Mouse (Mus musculus) kidney, postnatal 36 days (tissue): ENCODE measurements around the gene Tyw5.

ENCODE experiments used
- DNase-seq, 2 experiments: peaks; one replicate each; pipeline ENCODE4 v3.0.0; 2021 to 2022; ENCODE audit warnings: mixed read lengths in 2 of 2

Tyw5 gene

GRCm38 (mm10) chr1:57406187-57407151, at the start of gene Tyw5, which contains the start of gene Maip1:
Gene Tyw5, minus strand, starts transcription at chr1:57407101.
Gene Maip1, plus strand, starts transcription at chr1:57406328.
- peak; percentile 77 to 87 for DNase-seq

- no peak for DNase-seq
These were observed 43.3 kb upstream of the Tyw5 start for GRCm38 (mm10) chr1:57450241-57450640.

- DNase-seq, result no peak
These were observed 38.8 kb upstream of the Tyw5 start for GRCm38 (mm10) chr1:57445679-57446078.

GRCm38 (mm10) chr1:57440771-57441170, 33.9 kb upstream of the Tyw5 start:
- DNase-seq, result no peak

- DNase-seq, result peak; percentile 55 to 61
These were observed 32.1 kb upstream of the Tyw5 start for GRCm38 (mm10) chr1:57439026-57439425.

GRCm38 (mm10) chr1:57436954-57437353, 30.1 kb upstream of the Tyw5 start:
- DNase-seq, result no peak

- DNase-seq, result peak; percentile 77 to 83
These were observed 29.5 kb upstream of the Tyw5 start for GRCm38 (mm10) chr1:57436408-57436807.

GRCm38 (mm10) chr1:57433141-57433540, 26.2 kb upstream of the Tyw5 start:
- DNase-seq, result no peak

GRCm38 (mm10) chr1:57429786-57430483, 23.0 kb upstream of the Tyw5 start:
- peak; percentile 26 to 29 for DNase-seq

- peak; percentile 86 to 96 for DNase-seq
These were observed 21.7 kb upstream of the Tyw5 start for GRCm38 (mm10) chr1:57428368-57429308.

- peak; percentile 18 to 30 for DNase-seq
These were observed 16.8 kb upstream of the Tyw5 start for GRCm38 (mm10) chr1:57423696-57424095.

GRCm38 (mm10) chr1:57413397-57413796, 6.5 kb upstream of the Tyw5 start:
- DNase-seq, result no peak

- DNase-seq, result no peak
These were observed 2.1 kb upstream of the Tyw5 start for GRCm38 (mm10) chr1:57408994-57409393.

- DNase-seq, result no peak
These were observed 4.8 kb downstream of the Tyw5 start for GRCm38 (mm10) chr1:57402116-57402515.

GRCm38 (mm10) chr1:57400877-57401276, 6.0 kb downstream of the Tyw5 start:
- no peak for DNase-seq

- no peak for DNase-seq
These were observed 6.6 kb downstream of the Tyw5 start for GRCm38 (mm10) chr1:57400321-57400720.

- peak; percentile 27 to 78 for DNase-seq
These were observed 12.8 kb downstream of the Tyw5 start for GRCm38 (mm10) chr1:57394051-57394450.

GRCm38 (mm10) chr1:57392417-57392816, 14.5 kb downstream of the Tyw5 start:
- no peak for DNase-seq

- no peak for DNase-seq
These were observed 15.7 kb downstream of the Tyw5 start for GRCm38 (mm10) chr1:57390993-57391790.

- DNase-seq, result no peak
These were observed 18.3 kb downstream of the Tyw5 start for GRCm38 (mm10) chr1:57388402-57389155.

- no peak for DNase-seq
These were observed 19.0 kb downstream of the Tyw5 start for GRCm38 (mm10) chr1:57387876-57388275.
